Mouse (Mus musculus) ES-E14 (cell line): ENCODE data around the gene C1qtnf7.

ENCODE experiments used
- CHD2 ChIP-seq: IDR thresholded peaks from 2 replicates; pipeline ENCODE4 v1.6.1; 2014; ENCODE audit warnings: mild to moderate bottlenecking, low read depth, low read length, inconsistent platforms
- HCFC1 ChIP-seq: IDR thresholded peaks from 2 replicates; pipeline ENCODE4 v1.6.1; 2012; ENCODE audit warnings: low read length, inconsistent platforms, borderline replicate concordance; ENCODE audit not compliant: insufficient read depth
- MAFK ChIP-seq: IDR thresholded peaks from 2 replicates; pipeline ENCODE4 v1.6.1; 2014; ENCODE audit warnings: mild to moderate bottlenecking, low read depth, low read length, inconsistent platforms; ENCODE audit not compliant: insufficient read depth
- ZC3H11A ChIP-seq: IDR thresholded peaks from 2 replicates; pipeline ENCODE4 v1.6.1; 2012; ENCODE audit warnings: low read depth, mild to moderate bottlenecking, inconsistent platforms, low read length, borderline replicate concordance
- ZNF384 ChIP-seq: IDR thresholded peaks from 2 replicates; pipeline ENCODE4 v1.6.1; 2012; ENCODE audit warnings: low read depth, low read length, inconsistent platforms

- TF ChIP-seq MAFK, result no peak
- TF ChIP-seq ZNF384, result no peak
- no peak for TF ChIP-seq CHD2
- no peak for TF ChIP-seq ZC3H11A
- TF ChIP-seq HCFC1, result no peak
These were observed 6.0 kb downstream of the C1qtnf7 start for GRCm38 (mm10) chr5:43521369-43521768.
